Mouse (Mus musculus) Patski (cell line): ENCODE measurements around the gene Syngap1. TPM values are rescaled to one million over a fixed set of nuclear protein-coding genes. Genes with fewer than 3 reads are reported as not detected.

Experiments used
- ATAC-seq: fragments of 100-300 bp; one replicate; pipeline ENCODE4 v1.8.0; 2021
- CTCF ChIA-PET: fragments of 350-600 bp; sonication (Branson Sonifier 250); formaldehyde crosslinking; loops from one replicate; lab custom pipeline; 2022; ENCODE audit warnings: inconsistent platforms; lab: Charles Lee
- POLR2A ChIA-PET: fragments of 350-600 bp; sonication (Branson Sonifier 250); formaldehyde crosslinking; loops from one replicate; lab custom pipeline; 2022; ENCODE audit warnings: antibody characterized with exemption, inconsistent platforms; lab: Charles Lee
- DNase-seq: peaks from one replicate; pipeline ENCODE4 v3.0.0-alpha.2; 2011; ENCODE audit warnings: low read depth, low spot score
- H3K27me3 ChIP-seq: fragments of 371-371 bp; one replicate; pipeline ENCODE4 v1.5.1; 2021
- CTCF ChIP-seq: fragments of 100-300 bp; IDR thresholded peaks from one replicate; pipeline ENCODE4 v1.5.1; 2021
- in situ Hi-C: fragments of 300-500 bp; cut with MboI; formaldehyde crosslinking; loops from 3 replicates; pipeline ENCODE4 v1.11.1; 2018; ENCODE audit warnings: low pct_unique_long_range_greater_than_20kb, mixed read lengths
- polyA plus RNA-seq: library from polyadenylated mRNA; unstranded; gene quantifications from one replicate; pipeline ENCODE4 v1.2.3, GENCODE M21; 2021

Syngap1 gene
- polyA plus RNA-seq, 1 experiment from 2014 or later = 43.4 TPM

DNA sequence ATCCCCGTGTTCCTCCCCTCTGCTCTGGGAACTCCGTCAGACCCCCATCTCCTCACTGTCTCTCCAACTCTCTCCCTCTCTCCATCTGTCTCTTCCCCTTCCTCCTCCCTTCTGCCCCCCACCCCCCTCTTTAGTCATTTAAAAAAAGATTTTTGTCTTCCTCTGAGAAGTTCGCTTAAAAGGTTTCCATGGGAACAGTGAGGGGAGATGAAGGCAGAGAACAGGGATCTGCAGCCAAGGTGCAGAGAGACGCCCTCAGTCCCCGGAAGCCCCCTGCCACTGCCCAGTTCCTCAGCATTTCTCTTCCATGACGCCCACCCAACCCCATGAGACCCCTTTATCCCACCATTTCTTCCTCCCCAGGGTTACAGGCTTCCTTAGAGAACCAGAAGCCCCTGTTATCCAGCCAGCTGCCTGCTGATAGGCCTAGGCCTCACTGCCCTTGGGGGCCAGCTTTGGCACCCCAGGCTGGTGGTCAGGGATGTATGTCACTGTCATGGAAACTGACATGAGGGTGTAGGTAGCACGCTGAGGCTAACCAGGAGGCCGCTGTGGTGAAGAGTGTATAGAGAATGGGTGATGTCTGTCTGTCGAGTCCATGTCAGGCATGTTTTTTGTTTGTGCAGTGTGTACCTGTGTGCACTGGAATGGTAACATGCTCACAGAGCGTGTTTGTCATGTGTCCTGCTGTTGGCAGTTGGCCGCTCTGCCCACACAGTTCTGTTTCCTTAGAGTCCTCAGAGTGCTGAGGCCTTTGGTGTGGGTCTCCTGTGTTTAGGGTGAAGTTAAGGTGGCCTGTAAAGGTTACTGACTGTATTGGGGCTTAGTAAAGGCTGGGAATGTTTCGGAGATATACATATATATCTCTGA, 6.4 kb downstream of the Syngap1 start:
- no peak for ATAC-seq
- ChIA-PET CTCF (no interaction called here), POLR2A (interaction anchor here (0.8 to 1.0 kb wide), 2 partner anchors 8 to 99 kb away, joined by 3 to 4 read pairs; partner anchors contain the start of gene Cuta)
- in situ Hi-C loops = loop anchor here (25.0 kb wide), 1 partner anchor 165 kb away; no protein-coding TSS in a partner anchor
- DNase-seq = no peak
- TF ChIP-seq CTCF = no peak
- H3K27me3 ChIP-seq = no peaks in the 10 kb centered on the region

GRCm38 (mm10) chr17:26948316-26949050, 7.4 kb downstream of the Syngap1 start:
- CTCF ChIA-PET = no interaction called here
- DNase-seq (no peak), ATAC-seq (peak; percentile 23)
- no peaks in the 10 kb centered on the region for H3K27me3 ChIP-seq
- POLR2A ChIA-PET = interaction anchor here (0.8 to 1.0 kb wide), 2 partner anchors 9 to 98 kb away, joined by 3 to 4 read pairs; partner anchors contain the start of gene Cuta
- TF ChIP-seq CTCF = no peak
- in situ Hi-C loops = loop anchor here (25.0 kb wide), 1 partner anchor 164 kb away; no protein-coding TSS in a partner anchor

GRCm38 (mm10) chr17:26949051-26949577, 8.1 kb downstream of the Syngap1 start:
- POLR2A ChIA-PET = no interaction called here
- H3K27me3 ChIP-seq = no peaks in the 10 kb centered on the region
- TF ChIP-seq CTCF = no peak
- no peak for ATAC-seq
- CTCF ChIA-PET = no interaction called here
- in situ Hi-C loops = loop anchor here (25.0 kb wide), 1 partner anchor 163 kb away; no protein-coding TSS in a partner anchor
- DNase-seq = no peak

- POLR2A ChIA-PET = no interaction called here
- DNase-seq (no peak), ATAC-seq (no peak)
- H3K27me3 ChIP-seq = no peaks in the 10 kb centered on the region
- TF ChIP-seq CTCF = no peak
- CTCF ChIA-PET = no interaction called here
- in situ Hi-C loops = loop anchor here (25.0 kb wide), 1 partner anchor 162 kb away; no protein-coding TSS in a partner anchor
These were observed 8.8 kb downstream of the Syngap1 start for GRCm38 (mm10) chr17:26949866-26950265.

DNA sequence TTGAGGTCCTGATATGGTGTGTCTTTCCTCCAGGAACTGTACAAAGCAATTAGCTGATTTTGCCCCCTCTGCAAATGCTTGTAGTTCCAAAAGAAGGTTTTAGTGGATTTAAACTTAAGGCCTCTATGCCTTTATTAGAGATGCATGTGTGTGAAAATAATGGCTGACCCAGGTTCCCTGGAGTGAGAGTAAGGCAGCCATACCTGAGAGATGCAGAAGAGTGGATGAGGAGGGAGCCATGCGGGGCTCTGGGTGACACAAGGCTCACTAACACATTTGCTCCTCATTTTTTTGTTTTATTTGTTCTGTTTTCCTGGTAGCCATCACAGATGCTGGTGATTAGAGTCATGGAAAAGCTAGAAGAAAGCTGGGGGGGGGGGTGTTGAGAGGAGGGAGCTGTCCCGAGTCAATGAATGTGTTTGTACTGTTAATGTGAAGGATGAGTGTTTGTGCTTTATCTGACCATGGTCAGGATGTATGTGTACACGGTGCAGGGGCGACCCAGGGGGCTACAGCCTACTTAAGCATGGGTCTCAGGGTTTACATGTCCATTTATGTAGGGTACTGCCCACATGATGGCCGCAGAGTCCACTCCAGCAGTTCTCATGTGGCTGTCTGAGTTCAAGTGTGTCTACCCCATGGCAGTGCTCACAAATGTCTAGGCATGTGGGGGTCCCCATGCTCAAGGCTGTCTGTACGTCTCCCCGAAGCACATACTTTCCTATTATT, 9.7 kb downstream of the Syngap1 start:
- ChIA-PET POLR2A (interaction anchor here (0.5 kb wide), 1 partner anchor 68 kb away, joined by 3 read pairs; no protein-coding TSS in a partner anchor), CTCF (no interaction called here)
- in situ Hi-C loops = no loop called here
- DNase-seq (no peak), ATAC-seq (no peak)
- H3K27me3 ChIP-seq = no peaks in the 10 kb centered on the region
- no peak for TF ChIP-seq CTCF

DNA sequence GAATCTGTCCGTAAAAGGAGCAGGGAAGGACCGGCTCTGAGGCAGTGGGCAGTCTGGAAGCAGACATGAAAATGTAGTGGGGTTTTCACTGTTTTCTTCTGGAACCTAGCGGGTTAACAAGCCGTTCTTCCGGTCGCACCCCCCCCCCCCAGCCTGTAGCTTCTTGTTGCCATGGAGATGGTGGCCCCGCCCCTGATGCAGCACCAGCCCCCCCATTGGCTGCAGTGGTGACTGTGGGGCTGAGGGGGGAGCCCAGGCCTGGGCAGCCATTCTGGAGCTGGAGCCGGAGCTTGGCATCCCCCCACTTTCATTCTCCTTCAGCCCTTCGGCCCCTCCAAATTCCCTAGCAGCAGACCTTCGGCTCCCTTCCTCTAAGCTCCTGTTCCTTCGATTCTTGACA, 10.4 kb downstream of the Syngap1 start:
- ChIA-PET POLR2A (no interaction called here), CTCF (no interaction called here)
- H3K27me3 ChIP-seq = no peaks in the 10 kb centered on the region
- in situ Hi-C loops = no loop called here
- ATAC-seq = no peak
- no peak for TF ChIP-seq CTCF
- no peak for DNase-seq

- no peak for TF ChIP-seq CTCF
- ChIA-PET CTCF (no interaction called here), POLR2A (no interaction called here)
- DNase-seq (no peak), ATAC-seq (no peak)
- H3K27me3 ChIP-seq = no peaks in the 10 kb centered on the region
- in situ Hi-C loops = no loop called here
These were observed 11.2 kb downstream of the Syngap1 start for GRCm38 (mm10) chr17:26951952-26952877.

DNA sequence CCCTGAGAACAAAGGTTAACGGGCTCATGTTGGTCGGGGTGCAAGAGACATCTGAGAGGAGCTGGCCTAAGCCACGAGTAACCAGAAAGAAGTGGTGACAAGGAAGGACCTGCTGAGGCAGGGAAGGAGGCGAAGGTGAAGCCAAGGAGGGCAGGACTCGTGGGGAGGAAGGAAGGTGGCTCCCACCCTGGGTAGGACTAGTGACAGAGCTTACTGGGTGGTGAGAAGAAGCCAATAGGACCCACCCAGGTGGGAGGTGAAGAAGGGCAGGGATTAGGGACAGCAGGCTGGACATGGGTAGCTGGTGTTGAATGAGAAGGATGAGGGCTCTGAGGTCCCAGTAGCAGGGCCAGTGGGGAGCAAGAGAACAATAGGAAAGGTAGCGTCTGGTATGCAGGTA, 12.1 kb downstream of the Syngap1 start:
- TF ChIP-seq CTCF = no peak
- in situ Hi-C loops = no loop called here
- POLR2A ChIA-PET = no interaction called here
- no peaks in the 10 kb centered on the region for H3K27me3 ChIP-seq
- DNase-seq (no peak), ATAC-seq (no peak)
- CTCF ChIA-PET = no interaction called here

DNA sequence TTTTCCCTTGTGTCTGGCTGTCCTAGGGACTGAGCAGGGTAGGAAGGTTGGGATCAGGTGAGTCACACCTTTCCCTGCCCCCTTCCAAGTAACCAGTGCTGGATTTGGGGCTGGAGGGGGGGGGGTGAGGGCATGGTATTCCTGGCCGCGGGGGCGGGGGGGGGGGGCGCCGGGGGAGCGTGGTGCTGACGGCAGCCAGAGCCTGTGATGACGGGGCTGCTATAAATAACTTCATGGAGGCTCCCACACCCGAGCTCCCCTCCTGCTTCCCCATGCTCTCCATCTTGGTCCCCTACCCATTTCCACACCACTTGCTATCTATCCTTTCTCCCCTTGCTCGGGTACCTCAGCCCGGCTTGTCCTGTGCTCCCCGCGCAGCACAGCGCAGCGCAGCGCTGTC, 12.7 kb downstream of the Syngap1 start:
- TF ChIP-seq CTCF = no peak
- in situ Hi-C loops = no loop called here
- no peak for ATAC-seq

More for the DNA sequence above, 12.7 kb downstream of the Syngap1 start:
- ChIA-PET CTCF (no interaction called here), POLR2A (no interaction called here)
- H3K27me3 ChIP-seq = no peaks in the 10 kb centered on the region
- no peak for DNase-seq
